Mouse (Mus musculus) hindlimb bud, embryonic 11.5 days (tissue): ENCODE measurements at regions not wholly inside any gene's neighbourhood (a gene's known extent, or its start where the extent isn't known, plus 50 kb on each side); places are given as distances from the start of the nearest gene placed in this dataset.

Source experiments
- DNase-seq: peaks from one replicate; pipeline ENCODE4 v3.0.0-alpha.2; 2012; ENCODE audit warnings: low read depth, low spot score; ENCODE audit errors: extremely low spot score

DNA sequence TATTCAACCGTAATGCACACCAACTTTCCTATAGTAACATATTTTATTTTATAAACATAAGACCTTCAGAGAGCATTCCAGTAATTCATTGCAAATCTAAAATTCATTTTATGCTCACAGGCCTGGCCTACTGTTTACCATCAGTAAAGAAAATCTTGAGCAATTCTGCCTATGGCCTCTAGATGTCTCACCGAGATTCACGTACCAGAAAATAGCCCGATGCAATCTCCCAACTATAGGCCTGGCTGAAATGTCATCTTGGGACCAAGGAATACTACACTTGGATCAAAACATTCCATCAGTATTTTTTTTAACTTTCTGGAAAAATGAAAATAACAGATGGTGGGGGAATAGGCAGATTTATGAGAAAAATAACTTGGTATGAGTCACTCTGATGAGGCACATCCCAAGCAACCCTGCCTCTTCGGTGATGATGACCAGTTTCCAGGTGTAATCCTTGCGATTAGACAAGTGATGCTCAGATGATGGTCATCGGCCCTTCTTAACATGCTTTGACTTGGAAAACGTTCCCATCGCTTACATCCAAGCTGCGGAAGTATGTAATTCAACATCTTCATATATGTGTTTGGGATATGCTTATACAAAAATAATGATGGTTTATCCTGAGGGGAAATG lies 439.9 kb downstream of the Nyap2 start:
- no peak for DNase-seq

DNA sequence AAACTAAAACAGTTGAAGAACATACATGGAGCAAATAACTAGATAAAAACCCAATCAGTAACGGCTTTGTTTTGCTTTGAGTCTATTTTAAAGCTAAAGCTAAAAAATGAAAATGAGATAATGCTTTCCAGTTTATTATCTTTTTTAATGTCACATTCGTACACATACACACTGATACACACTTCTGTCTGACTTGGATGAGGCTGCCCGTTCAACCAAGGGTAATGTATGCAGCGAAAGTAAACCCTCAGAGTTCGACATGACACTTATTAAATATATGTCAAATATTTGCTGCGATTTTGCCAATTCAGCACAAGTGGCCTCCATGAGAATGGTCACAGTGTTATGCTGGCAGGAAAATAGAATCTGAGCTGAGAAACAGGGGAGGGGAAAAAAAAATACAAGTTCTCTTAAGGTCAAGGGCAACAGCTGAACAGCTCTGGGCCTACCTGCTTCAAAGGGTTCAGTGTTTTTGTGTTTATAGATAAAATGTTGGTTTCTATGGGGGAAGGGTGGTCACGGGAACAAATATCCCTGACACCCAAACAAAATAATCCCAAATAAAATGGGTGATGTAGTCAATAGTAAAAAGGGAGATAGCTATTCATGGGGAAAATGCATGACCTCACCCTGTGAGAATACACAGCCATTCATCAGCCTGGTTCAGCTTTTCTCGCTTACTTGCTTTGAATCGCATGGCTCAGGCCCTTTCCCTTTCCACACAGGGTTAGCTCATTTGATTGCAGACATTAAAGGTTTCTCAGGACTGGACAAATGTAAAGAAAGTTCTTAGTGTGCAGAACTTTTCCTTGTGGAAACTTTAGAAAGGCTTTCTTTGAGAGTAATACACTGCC lies 443.9 kb downstream of the Nyap2 start:
- DNase-seq, result no peak

DNA sequence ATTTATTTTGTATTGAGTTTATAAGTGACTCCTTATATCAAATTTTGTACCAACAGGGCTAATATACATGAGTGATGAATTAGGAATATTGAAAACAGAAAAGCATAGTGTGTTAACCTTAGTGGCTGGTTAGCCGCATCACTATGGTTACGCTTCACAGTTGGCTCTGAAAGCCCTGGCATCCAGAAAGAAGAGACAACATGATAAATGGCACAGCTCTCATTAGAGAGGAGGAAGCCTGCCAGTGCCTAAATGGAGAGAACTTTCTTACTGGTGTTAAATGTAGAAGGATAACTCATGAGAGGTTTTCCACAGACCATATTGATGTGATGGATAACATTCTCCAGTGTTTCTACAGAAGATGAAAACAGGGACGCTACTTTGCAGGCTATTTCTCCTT lies 446.2 kb downstream of the Nyap2 start:
- no peak for DNase-seq

DNA sequence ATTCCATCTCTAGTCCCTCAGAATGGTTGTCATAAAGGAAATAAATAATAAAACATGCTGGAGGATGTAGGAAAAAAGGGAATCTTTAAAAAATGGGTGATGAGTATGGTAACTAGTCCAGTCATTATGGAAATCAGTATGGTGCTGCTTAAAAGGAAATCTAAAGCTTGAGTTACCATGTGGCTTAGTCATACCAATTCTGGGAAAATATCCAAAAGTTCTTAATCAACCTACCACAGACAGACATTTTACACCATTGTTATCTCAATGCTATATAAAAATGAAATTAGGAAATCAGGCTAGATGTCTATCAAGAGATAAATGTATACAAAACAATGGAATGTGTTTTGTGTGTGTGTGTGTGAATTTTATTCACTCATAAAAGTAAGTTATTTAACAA lies 449.1 kb downstream of the Nyap2 start:
- DNase-seq, result no peak

DNA sequence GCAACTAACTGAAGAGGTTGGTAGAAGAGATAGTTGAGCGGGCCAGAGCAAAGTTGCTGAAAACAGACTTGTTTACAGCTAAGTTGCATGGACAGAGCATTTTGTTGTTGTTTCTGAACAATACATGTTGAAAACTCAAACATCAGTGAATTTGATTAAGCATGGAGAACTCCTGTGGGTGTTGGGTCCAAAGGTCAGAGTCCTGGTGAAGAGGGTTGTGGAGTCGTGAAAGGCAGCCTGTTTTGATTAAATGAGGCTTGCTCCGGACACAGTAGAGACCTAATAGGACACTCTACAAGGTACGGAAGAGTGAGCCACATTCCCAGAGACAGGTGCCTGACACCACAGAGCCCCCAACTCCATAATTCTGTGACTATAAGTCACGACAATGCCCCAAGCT lies 461.1 kb downstream of the Nyap2 start:
- DNase-seq, result no peak

DNA sequence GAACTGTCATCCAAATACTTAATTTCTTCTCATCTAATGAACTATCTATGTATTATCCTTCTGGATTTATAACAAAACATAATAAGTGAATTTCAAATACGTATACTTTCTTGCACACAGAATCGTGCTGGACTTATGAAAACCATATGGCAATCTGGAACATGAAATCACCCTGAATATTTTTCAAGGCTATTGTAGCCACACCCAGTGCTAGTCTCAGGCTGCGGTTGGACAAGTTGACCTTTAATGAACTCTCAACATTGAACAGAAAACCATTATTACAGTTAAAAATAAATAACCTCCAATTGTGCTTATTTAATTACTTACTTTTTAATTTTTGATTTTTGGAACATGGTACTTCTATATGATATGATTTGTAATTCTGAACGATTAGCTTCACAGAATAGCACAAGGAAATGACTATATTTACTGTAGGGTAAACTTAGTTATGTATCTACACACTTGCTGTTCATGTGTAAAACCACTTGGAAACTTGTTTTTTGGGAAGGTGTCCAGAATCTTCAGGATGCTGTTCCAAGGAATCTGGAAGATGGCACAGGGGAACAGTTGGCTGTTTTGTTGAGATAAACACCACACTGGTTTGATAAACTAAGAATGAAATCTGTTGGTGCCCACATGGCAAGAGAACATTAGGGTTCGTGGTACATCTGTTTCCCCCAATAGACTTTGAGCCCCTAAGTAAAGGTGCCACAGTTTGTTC lies 463.0 kb downstream of the Nyap2 start:
- DNase-seq, result no peak

DNA sequence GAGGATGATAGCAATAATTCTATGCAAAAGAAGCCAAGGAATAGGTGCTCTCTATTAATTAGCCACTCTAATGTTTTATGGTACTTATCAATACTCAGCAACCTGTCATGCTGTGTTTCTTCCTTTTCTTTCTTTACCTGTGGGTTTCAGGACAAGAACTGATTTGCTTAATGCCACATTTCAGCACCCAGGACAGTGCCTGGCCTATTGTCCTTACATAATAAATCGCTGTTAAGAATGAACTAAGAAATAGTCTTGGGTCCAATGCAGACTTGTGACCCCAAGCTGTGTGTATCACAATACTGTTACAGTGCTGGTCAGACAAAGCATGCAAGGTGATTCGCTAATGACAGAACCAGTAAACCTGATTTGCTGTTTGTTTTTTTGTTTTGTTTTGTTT lies 472.2 kb downstream of the Nyap2 start:
- no peak for DNase-seq

DNA sequence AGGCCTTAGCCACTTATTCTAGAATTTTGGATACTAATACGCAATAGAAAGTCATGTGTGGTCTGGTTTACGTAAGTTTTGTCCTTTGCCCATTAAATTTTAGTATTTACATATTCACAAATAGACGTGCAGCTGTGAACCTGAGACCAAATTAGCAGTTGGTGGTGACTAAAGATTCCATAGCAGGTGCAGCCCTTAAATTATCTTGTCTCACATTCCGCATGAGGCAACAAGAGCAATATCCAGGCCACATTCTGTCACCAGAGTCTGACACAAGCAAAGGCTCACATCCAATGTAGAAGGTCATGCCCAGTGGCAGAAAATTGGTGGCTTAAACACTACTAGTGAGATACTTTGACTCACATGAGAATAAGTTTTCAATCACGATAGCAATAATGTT lies 473.0 kb downstream of the Nyap2 start:
- no peak for DNase-seq

DNA sequence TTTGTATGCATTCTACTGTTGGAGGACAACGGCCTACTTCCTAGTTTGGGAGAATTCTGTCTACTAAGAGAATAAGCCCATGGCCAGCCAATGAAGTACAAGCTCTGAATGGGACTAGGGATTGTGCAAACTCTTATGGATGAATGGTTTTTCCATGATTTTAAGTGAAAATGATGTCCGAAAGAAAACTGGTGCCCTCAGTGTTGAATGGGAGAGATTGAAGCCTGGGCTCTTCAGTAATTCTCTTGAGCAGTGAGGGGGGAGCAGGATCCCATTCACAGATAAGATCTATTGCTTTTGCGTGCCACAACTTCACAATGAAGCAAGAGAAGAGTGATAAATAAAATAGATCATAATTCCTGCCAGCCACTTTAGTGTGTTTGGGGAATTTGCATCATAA lies 476.0 kb downstream of the Nyap2 start:
- DNase-seq, result no peak

DNA sequence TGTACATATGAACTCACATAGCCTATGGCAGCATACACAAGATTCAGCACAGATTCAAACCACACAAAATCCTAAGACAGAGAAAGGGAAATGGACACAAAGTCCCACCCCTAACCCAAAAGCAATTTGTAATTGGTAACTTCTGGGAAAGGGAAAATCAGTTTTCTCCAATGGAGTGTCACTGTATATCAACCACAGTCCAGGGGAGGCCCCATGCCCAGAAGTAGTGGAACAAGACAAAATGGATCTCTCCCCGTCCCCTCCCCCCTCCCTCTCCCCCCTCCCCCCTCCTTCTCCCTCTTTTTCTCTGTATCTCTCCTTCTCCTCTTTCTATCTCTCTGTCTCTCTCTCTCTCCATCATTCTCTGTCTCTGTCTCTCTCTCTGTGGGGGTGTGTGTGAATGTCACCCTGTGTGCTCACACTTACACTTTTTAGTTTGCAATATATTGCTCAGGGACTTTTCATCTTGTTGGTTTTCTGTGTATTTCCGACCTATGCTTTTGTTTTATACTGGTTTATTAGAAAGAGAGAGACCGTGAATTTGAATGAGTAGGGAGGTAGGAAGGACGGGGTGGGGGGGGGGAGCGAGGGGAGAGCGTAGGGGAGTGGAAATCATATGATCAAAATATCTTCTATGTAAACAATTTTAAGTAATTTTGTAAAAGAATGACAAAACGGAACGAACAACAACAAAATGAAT lies 500.4 kb downstream of the Nyap2 start:
- DNase-seq, result no peak

DNA sequence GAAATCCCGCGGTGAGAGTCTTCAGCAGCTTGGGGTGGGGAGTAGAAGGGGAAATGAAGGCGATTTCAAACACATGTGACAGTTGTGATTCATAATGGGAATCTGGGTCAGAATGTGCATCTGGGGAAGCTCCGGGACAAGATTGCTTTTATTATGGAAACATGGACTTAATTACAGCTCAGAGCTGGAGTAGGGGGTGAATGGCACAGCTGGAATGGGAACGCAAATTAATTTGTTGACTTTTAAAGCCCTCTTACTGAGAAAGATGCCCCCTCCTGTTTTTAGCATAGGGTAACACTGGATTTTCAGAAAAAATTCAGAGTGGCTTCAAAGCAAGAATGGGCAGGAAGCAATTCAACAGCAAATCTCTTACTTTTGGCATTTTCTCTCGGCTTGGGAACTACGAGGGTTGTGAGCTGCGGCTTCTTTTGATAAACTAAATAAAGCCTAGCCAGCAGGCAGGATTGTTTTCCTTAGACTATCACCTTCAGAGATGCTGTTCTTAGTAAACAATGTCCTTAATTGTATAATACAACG lies 501.0 kb downstream of the Nyap2 start:
- no peak for DNase-seq

DNA sequence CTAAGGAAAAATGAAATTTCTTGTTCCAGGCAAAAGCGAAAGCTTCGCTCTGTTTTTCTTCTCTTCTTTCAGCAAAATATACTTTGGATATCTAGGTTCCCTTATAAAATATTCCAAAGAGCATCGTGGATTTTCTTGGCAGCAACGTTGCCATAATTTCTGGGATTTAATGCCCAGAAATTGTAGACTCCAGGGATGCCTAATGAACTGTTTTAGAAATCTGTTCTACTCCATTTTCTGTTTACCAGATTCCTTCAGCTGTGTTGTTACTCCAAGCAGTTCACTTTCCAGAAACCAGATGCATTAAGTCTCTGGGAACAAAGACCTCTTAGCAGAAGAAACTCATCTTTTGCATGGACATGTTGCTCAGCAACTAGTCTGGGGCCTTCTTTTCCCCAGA lies 504.5 kb downstream of the Nyap2 start:
- no peak for DNase-seq

DNA sequence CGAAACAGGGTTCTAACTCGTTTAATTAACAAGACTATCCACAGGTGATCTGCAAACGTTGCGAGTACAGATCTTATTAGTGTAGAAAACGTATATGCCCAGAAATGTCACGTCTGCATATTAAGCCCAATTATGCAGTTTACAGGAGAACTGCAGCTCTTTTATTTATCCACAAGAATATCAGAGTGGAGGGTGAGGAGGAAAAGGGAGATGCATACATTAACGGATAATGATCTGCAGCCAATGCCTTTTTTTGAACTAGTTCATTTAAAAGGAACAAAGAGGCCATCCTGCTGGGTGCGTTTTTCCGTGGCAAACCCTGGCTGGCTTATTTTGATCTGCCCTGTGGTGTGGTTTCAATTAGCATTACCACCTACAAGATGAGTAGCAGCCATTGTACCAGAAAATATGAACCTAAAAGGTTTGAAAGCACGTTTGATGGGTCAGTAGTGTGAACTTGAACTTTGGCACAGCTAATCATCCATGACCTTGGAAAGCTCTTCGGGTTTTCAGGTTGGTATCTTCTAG lies 511.1 kb downstream of the Nyap2 start:
- DNase-seq, result no peak

DNA sequence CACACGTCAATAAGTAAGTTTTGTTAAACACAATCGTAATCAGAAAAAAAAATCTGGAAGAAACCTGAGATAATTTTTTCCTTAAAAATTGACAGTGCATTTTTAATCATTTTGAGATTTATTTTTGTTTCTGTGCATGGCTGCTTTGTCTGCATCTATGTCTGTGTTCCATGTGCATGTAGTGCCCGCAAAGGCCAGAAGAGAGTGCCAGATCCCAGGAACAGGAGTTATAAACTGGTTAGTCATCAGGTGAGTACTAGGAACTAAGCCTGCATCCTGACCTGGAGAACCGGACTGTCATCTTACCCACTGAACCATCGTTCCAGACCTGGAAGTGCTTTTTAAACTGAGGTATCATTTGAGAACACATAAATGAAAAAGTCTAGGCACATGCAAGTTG lies 514.9 kb downstream of the Nyap2 start:
- DNase-seq, result no peak

DNA sequence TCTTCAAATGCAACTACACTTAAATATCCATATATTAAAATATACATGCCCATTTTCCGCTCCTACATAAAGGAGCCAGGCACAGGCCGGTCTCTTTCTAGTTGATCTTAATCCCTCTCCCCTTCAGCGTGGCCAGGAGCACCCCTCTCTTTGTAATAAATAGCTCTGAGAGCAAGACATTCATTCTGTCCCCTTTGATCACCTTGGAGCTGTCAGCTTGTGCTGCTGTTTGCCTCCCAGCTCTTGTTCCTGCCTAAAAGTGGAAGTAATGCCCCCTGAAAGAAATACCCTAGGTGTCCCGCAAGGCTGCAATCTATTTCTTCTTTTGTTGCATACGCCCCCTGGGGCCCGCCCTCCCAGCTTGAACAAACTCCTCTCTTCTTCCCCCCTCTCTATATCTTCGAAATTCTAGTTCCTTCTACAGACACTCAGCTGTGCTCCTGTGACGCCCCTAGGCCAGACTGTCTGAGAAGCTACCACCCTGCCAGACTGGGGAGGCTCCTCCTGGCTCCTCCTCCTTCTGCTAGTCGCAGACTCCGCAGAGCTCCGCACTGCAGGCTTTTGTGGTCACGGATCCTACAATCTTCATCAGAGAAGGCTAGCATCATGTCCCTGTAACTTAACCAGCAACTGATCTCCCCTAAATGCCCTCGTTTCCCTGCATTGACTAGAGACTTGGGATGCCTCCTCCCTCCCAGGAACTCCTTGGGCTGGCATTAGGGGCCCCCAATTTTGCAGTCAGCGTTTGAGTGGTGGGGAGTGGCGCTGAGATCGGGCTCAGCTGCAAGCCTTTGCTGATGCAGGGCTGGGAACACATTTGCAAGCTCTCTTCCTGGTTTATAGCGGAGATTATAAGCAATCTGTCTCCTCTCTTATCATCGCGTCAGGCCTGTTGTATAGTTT lies 516.8 kb downstream of the Nyap2 start:
- DNase-seq, result no peak

DNA sequence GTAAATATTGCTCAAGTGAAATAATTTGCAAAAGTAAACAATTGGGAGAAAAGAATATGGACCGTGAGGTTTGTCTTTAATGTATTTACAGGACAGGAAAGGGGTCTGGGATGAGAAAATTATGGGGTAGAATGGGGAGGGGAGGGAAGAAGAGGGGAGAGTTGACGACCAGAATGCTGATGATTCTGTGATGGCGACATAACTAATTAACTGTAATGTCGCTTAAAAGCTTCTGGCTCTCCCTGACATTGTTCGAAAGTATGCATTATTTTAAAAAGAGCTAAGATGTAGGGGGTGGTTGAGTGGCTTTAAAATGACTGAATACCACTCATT lies 517.4 kb downstream of the Nyap2 start:
- no peak for DNase-seq

DNA sequence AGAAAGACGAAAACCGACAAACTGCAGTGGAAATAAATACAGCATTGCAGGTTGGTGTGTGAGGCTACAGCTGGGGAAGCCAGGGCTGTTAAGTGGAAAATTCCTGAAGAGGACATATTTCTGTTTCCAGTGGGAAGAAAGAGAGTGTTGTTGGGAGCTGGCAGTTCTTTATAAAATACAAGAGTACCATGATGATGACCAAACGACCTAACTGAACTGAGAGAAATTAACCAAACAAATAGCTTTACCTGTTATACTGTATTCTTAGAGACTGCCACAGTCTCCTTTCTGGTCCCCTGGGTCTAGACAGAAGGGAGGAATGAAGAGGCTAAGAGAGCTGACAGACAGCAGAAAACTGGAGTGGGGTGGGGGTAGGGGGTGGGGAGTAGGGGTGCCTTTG lies 517.9 kb downstream of the Nyap2 start:
- DNase-seq, result no peak

DNA sequence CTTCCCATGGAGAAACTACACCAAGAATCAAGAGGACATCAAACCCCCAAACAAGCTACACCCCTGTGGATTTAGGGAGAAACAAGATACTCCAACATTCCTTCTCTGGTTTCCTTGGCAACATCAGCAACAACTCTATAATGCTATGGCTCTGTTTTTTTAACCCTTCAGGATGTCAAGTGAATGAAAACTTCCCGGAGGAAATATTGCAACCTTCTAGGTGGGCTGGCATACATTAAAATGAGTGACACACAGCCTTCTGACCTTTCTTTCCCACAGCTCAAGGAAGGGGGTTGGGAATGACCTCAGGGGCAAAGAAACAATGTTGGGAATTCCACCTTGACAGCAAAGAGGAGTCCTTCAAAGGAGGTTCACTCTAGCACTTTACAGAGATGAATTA lies 532.0 kb downstream of the Nyap2 start:
- DNase-seq, result peak; percentile 67

DNA sequence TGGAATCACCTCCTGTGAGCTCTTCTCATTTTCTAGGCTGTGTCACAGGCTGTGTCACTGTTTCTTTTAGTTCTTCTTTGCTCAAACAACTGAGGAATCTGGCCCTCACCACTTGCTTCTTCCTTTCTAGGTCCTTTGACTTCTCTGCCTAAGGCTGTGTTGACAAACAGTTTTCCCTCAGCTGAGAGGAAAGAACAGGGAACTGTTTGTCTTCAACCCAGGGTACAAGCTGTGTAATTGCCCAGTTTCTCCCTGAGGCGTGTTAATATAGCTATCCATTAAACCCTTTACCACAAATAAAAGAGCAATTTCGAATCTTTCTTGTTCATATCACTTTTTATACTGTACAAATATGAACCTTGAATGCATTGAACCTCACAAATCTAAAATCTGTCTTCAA lies 542.1 kb downstream of the Nyap2 start:
- no peak for DNase-seq

DNA sequence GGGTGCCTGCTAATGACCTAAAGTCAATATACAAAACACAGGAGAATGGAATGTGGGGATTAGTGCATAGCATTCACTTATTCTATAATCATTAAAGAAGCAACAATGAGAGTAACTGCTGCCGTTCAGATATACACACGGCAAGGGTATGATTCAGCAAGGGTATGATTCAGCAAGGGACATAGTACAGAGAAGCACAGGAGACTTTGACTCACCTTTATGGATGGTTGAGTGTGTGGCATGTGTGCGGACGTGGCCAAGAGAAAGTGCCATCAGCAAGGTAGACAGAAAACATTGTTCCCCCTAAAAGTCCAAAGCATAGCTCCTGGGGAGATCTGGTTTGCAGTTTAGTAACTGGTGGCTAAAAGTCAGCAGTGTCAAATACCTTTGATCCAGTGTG lies 547.4 kb downstream of the Nyap2 start:
- no peak for DNase-seq
